Mouse (Mus musculus) E14TG2a.4 (cell line): ENCODE data around the gene Tle6.

ENCODE experiments used
- H3K27me3 ChIP-seq: 2 replicates; pipeline ENCODE4 v1.6.1; 2014; ENCODE audit warnings: low read length, control low read depth; ENCODE audit not compliant: insufficient read depth
- H3K36me3 ChIP-seq: 2 replicates; pipeline ENCODE4 v1.6.1; 2014; ENCODE audit warnings: low read length, control low read depth; ENCODE audit not compliant: insufficient read depth
- H3K4me1 ChIP-seq: replicated peaks from 2 replicates; pipeline ENCODE4 v1.6.1; 2014; ENCODE audit warnings: low read depth, low read length, control low read depth
- H3K4me3 ChIP-seq: replicated peaks from 2 replicates; pipeline ENCODE4 v1.5.1; 2014; ENCODE audit warnings: mild to moderate bottlenecking, low read length
- H3K9me3 ChIP-seq: 2 replicates; pipeline ENCODE4 v1.6.1; 2014; ENCODE audit warnings: low read length, control low read depth
- CTCF ChIP-seq: conservative IDR thresholded peaks from 2 replicates; pipeline ENCODE4 v1.5.1; 2014; ENCODE audit warnings: low read length
- NANOG ChIP-seq: IDR thresholded peaks from 2 replicates; pipeline ENCODE4 v1.6.1; 2014; ENCODE audit warnings: borderline replicate concordance, low read length, mixed read lengths
- POU5F1 ChIP-seq: IDR thresholded peaks from 2 replicates; pipeline ENCODE4 v1.6.1; 2014; ENCODE audit warnings: low read length, borderline replicate concordance

Tle6 gene

GRCm38 (mm10) chr10:81592631-81593030 is 8.2 kb downstream of the Tle6 start:
- H3K4me1 ChIP-seq = peaks cover 84% of the 10 kb centered on the region
- no peak overlapping the region for H3K4me3 ChIP-seq
- H3K27me3 ChIP-seq = peaks cover 72% of the 10 kb centered on the region
- no peak for TF ChIP-seq NANOG
- no peak for TF ChIP-seq POU5F1
- TF ChIP-seq CTCF = no peak
- no peaks in the 10 kb centered on the region for H3K36me3 ChIP-seq
- H3K9me3 ChIP-seq = no peaks in the 10 kb centered on the region

- TF ChIP-seq NANOG (no peak), CTCF (no peak), POU5F1 (no peak)
- peaks cover 84% of the 10 kb centered on the region for H3K4me1 ChIP-seq
- H3K27me3 ChIP-seq = peaks cover 79% of the 10 kb centered on the region
Observed at GRCm38 (mm10) chr10:81591846-81592245, 9.0 kb downstream of the Tle6 start.

GRCm38 (mm10) chr10:81588739-81589138 is 12.1 kb downstream of the Tle6 start:
- Histone ChIP-seq H3K4me3 (no peak overlapping the region), H3K4me1 (peaks cover 60% of the 10 kb centered on the region), H3K27me3 (peaks cover 78% of the 10 kb centered on the region), H3K36me3 (no peaks in the 10 kb centered on the region), H3K9me3 (no peaks in the 10 kb centered on the region)
- TF ChIP-seq POU5F1 (no peak), CTCF (no peak), NANOG (no peak)

More at GRCm38 (mm10) chr10:81591846-81592245, 9.0 kb downstream of the Tle6 start:
- H3K4me3 ChIP-seq = no peak overlapping the region
- no peaks in the 10 kb centered on the region for H3K36me3 ChIP-seq
- H3K9me3 ChIP-seq = no peaks in the 10 kb centered on the region

- TF ChIP-seq POU5F1 = no peak
- TF ChIP-seq CTCF = no peak
- no peak for TF ChIP-seq NANOG
- no peaks in the 10 kb centered on the region for H3K9me3 ChIP-seq
- peaks cover 44% of the 10 kb centered on the region for H3K4me1 ChIP-seq
- no peak overlapping the region for H3K4me3 ChIP-seq
- peaks cover 91% of the 10 kb centered on the region for H3K27me3 ChIP-seq
- no peaks in the 10 kb centered on the region for H3K36me3 ChIP-seq
Observed at GRCm38 (mm10) chr10:81583347-81583746, 17.5 kb downstream of the Tle6 start.

GRCm38 (mm10) chr10:81580441-81581070 is 20.3 kb downstream of the Tle6 start:
- Histone ChIP-seq H3K4me1 (peaks cover 38% of the 10 kb centered on the region), H3K27me3 (peaks cover 91% of the 10 kb centered on the region), H3K36me3 (no peaks in the 10 kb centered on the region), H3K9me3 (no peaks in the 10 kb centered on the region), H3K4me3 (peak overlapping the region; percentile 61)
- TF ChIP-seq CTCF (no peak), NANOG (no peak), POU5F1 (no peak)

- peaks cover 92% of the 10 kb centered on the region for H3K27me3 ChIP-seq
- no peaks in the 10 kb centered on the region for H3K9me3 ChIP-seq
- no peaks in the 10 kb centered on the region for H3K36me3 ChIP-seq
- no peak for TF ChIP-seq CTCF
- TF ChIP-seq NANOG = no peak
- no peak for TF ChIP-seq POU5F1
- peak overlapping the region; percentile 61 for H3K4me3 ChIP-seq
- H3K4me1 ChIP-seq = peaks cover 42% of the 10 kb centered on the region
Observed at GRCm38 (mm10) chr10:81579967-81580366, 20.9 kb downstream of the Tle6 start.

GRCm38 (mm10) chr10:81575695-81576094 is 25.2 kb downstream of the Tle6 start:
- Histone ChIP-seq H3K4me1 (peaks cover 59% of the 10 kb centered on the region), H3K27me3 (peaks cover 89% of the 10 kb centered on the region), H3K4me3 (peak overlapping the region; percentile 75), H3K36me3 (no peaks in the 10 kb centered on the region), H3K9me3 (0 out of 2 replicates have a peak, but pooled peaks cover 3% of the 10 kb centered on the region)
- TF ChIP-seq POU5F1 (no peak), NANOG (no peak), CTCF (no peak)

- H3K4me3 ChIP-seq = peak overlapping the region; percentile 75
- 0 out of 2 replicates have a peak, but pooled peaks cover 3% of the 10 kb centered on the region for H3K9me3 ChIP-seq
- no peaks in the 10 kb centered on the region for H3K36me3 ChIP-seq
- TF ChIP-seq POU5F1 = no peak
- TF ChIP-seq NANOG = no peak
- no peak for TF ChIP-seq CTCF
- H3K27me3 ChIP-seq = peaks cover 85% of the 10 kb centered on the region
- H3K4me1 ChIP-seq = peaks cover 59% of the 10 kb centered on the region
Observed at GRCm38 (mm10) chr10:81575208-81575631, 25.7 kb downstream of the Tle6 start.
